Mouse (Mus musculus) urinary bladder, postnatal 36 days (tissue): Measurements from ENCODE around the gene Mapk6.
A peak's percentile ranks its signal among the peaks of the same experiment; 100 is the strongest.
"Not testable (repeated sequence)": the region's sequence is repeated elsewhere in the genome, so short reads cannot be mapped to it uniquely, and the experiment has no call there.

Source experiments
- DNase-seq, 2 experiments: peaks; one replicate each; pipeline ENCODE4 v3.0.0; 2022; ENCODE audit warnings: low spot score in 2 of 2, mixed read lengths in 1 of 2

The Mapk6 gene

GRCm38 (mm10) chr9:75382825-75383224 lies 27.0 kb downstream of the Mapk6 start:
- DNase-seq = no peak

DNA sequence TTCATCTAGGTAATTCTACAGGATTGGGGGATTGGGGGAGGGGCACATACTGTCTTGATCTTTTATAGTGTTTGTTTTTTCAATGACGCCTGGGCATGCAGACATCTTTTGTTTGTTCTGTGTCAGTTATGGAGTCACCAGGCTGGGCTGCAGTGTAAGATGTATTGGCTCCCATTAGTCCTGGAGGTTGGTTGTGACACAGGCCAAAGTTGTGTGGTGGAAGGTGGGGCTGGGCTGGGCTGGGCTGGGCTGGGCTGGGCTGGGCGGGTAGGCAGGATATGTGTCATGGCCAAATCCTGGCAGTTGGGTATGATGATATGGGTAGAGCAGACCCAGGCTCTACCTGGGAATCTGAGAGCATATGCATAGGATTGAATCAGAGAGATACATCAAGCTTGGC lies 31.0 kb downstream of the Mapk6 start:
- no peak for DNase-seq

GRCm38 (mm10) chr9:75376428-75376827 lies 33.4 kb downstream of the Mapk6 start:
- DNase-seq = no peak

DNA sequence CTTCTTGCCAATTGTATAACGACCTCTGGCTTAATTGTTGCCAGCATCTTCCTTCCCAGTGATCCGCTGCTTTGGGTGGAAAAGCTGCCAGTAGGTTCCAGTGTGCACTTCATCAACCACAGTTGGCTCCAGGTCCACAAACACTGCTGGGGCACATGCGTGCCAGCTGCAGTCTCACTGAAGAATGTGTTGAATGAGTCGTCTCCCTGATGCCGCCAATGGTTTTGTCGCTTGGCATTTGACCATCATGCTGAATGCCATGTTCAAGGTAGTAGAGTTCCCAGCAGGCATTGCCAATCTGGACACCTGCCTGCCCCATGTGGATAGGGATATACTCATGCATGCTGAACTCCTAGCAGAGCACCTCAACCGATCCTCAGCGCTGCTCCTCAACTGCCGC lies 34.2 kb downstream of the Mapk6 start:
- DNase-seq = no peak

- no peak for DNase-seq
These were observed 41.0 kb downstream of the Mapk6 start for GRCm38 (mm10) chr9:75368779-75369178.

- DNase-seq = no peak
These were observed 43.6 kb downstream of the Mapk6 start for GRCm38 (mm10) chr9:75366191-75366590.

DNA sequence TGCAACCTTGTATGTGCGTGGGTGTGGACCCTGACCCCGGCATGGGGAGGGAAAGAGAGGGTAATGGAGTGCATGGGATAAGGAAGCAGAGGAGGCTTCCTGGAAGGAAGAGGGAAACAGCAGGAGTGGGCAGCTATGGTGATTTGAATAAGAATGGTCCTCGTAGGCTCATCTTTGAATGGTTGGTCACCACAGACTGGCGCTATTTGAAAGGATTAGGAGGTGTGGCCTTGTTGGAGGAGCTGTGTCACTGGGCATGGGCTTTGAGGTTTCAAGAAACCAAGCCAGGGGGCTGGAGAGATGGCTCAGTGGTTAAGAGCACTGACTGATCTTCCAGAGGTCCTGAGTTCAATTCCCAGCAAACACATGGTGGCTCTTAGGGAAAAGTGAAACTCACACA lies 44.6 kb downstream of the Mapk6 start:
- no peak for DNase-seq

- DNase-seq = not testable (repeated sequence)
These were observed 46.1 kb downstream of the Mapk6 start for GRCm38 (mm10) chr9:75363702-75364101.

DNA sequence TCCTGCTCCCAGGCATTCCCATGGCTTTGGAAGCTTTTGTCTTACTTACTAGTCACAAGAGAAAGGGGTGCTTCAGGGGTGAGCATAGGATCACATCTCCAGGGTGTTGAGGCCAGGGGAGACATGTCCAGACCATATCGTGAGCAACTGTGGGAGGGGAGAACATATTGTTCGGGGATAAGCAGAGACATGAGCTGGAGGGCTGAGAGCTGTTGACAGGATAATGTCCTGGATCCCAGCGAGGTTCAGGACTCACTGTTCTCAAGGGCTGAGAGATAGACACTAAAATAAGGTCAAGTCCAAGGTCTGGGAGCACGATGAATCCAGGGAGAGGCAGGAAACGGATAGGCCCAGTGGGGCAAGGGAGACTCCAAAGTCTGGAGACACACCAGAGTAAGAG lies 46.8 kb downstream of the Mapk6 start:
- peak in 1 of 2 experiments; percentile 13 for DNase-seq

DNA sequence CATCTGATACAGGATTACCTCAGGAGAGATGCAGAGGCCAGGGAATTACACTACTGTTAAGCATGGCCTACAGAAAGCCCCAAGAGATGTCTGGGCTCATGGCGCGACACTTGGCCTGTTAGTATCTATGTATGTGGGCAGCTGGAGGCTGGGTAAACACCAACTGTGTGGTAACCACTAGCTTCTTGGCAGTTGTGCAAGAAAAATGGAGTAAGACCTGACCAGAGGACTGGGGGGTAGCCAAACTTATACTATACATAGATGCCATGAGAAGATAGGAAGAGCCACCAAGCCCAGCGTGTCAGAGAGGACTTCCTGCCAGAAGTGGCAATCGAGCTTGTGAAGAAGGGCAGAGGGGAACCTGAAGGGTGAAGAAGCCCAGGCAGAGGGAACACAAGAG lies 47.6 kb downstream of the Mapk6 start:
- no peak for DNase-seq

- peak; percentile 63 to 76 for DNase-seq
These were observed 48.1 kb downstream of the Mapk6 start for GRCm38 (mm10) chr9:75361699-75362098.

- DNase-seq = no peak
These were observed 52.6 kb downstream of the Mapk6 start for GRCm38 (mm10) chr9:75357087-75357654.

DNA sequence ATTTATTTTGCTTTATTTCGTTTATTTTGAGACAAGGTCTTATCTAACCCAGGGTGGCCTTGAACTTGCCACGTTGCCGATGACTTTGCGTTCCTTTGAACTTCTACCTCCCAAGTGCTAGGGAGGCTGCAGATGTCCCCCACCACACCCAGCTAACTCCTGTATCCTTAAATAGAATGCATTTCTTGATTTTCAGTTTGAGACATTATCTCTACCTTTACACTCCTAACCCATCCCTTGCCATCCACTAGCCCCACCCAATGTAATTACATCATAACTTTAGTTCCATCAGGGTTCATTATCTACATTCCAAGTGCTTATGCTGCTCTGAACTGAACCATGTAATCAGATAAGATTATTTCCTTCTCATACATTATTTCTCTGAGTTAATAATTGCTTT lies 54.0 kb downstream of the Mapk6 start:
- DNase-seq = no peak

DNA sequence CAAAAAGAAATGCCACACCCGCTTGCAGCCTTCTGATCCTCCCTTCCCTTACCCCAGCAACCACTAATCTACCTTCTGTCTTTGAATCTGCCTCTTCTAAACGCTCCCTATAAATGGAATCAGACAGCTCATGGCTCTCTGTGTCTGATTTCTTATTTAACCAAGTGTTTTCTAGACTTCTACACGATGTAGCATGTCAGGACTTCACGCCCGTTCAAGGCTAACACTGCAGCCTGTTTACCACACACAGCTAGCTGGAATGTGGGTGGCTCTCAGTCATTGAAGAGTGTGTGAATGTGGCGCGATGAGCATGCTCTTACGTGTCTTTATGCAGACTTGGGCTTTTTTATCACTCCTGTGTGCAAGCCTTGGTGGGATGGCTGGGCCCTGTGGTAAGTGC lies 56.7 kb downstream of the Mapk6 start:
- no peak for DNase-seq

DNA sequence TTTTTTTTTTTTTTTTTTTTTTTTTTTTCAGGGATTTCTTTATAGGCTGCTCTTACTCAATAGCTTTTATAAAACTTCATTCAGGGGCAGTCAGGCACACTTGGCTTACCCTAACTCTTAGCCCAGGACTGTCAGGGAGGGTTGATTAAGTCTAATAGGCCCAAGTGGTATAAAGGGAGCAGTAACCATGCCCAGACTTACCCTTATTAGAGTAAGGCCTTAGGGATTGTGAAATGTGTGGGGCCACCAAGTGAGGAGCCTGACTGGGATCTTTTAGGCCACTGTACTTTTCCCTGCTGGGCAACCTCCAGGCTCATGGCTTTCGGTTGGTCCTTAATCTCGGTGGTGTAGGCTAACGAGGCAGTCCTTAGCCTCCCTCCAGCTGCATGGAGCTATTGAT lies 61.2 kb downstream of the Mapk6 start:
- peak in 1 of 2 experiments; percentile 32 for DNase-seq

DNA sequence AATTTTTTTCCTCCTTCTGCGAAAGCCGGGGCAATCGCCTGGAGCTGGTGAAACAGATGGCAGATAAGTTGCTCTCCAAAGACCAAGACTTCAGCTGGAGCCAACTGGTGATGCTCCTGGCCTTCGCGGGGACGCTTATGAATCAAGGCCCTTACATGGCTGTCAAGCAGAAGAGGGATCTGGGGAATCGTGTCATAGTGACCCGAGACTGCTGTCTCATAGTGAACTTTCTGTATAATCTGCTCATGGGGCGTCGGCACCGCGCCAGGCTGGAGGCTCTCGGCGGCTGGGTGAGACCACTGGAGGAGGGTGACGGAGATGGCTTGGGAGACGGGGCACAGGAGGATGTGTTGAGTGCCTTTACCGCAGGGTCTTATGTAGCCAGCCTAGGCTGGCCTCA lies 61.7 kb downstream of the Mapk6 start:
- peak in 1 of 2 experiments; percentile 31 for DNase-seq

DNA sequence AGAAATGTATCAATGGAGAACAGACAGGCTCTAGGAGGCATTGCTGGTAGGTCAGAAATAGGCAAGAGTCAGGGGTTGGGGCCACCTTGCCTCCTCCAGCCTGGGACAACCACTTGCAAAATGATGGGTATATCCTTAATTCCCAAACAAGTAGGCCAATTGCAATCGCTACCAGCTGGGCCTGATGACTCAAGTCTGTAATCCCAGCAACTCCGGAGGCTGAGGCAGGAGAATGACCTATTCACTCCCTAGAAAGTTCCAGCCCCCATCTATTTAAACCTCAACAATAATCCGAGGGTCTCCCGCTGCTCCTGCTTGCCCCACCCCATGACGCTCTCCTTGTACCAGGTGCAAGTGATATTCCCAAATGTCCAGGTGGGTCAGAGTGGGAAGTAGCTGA lies 62.3 kb downstream of the Mapk6 start, which contains the start of gene Bcl2l10:
Gene Bcl2l10, plus strand, starts transcription at position 301 of the 400 bp plus-strand sequence.
- DNase-seq = no peak

DNA sequence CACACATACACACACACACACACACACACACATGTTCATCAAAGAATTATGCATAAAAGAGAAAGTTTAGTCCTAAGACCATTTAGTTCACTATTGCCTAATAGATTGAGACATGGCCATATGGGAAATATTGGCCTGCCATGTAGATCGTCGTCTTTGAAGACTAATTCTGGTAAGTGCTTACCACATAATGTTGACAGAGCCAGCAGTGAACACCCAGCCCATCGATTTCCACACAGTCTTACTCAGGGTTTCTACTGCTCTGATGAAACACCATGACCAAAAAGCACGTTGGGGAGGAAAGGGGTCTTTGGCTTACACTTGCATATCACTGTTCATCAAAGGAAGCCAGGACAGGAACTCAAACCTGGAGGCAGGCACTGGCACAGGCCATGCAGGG lies 67.4 kb downstream of the Mapk6 start:
- no peak for DNase-seq

DNA sequence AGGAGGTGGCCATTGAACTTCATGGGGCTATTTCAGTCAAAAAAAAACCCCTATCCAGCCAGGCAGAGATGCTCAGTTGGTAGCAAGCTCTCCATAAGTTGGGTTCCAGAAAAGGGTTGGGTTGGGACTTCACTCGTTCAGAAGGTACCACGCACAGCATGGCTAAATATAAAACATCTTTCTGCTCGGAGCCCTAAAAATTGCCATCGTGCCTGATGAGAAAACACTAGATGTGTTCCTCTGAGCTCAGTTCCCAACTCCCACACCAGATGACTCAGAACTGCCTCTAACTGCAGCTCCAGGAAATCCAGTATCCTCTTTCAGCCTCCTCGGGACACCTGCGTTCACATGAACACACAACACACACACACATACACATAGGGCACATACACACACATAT lies 71.8 kb downstream of the Mapk6 start:
- no peak for DNase-seq

DNA sequence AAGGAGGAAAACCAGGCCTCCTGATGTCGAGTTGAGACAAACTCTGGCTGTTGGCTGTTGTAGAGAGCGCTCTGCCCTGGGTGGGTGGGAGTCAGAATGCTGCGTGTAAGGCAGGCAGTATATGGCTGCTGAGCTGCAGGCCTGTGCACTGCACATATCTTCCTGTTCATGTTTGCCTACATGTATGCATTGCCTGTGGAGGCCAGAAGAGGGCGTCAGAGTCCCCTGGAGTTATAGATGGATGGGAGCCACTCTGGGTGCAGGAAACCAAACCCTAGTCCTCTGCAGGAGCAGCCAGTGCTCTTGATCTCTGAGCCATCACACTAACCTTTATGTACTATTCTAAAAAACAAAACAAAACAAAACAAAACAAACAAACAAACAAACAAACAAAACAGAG lies 75.4 kb downstream of the Mapk6 start:
- DNase-seq = no peak

DNA sequence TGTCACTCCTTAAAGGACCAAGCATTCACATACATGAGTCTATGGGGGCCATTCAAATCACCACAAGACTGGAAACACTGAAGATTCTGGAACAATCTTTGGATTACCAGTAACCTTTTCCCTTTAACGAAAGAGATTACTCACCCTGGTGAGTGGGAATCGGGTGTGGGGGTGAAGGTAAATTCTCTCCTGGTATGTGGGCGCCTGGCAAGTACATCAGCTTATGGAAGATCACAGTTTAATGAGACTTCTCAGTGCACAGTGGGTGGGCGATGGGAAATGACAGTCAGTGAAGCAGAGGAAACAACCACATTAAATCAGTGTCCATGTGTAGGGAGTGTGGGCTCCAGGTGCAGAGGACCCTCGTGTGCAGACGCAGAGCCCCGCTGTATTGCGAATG lies 79.0 kb downstream of the Mapk6 start:
- DNase-seq = no peak

DNA sequence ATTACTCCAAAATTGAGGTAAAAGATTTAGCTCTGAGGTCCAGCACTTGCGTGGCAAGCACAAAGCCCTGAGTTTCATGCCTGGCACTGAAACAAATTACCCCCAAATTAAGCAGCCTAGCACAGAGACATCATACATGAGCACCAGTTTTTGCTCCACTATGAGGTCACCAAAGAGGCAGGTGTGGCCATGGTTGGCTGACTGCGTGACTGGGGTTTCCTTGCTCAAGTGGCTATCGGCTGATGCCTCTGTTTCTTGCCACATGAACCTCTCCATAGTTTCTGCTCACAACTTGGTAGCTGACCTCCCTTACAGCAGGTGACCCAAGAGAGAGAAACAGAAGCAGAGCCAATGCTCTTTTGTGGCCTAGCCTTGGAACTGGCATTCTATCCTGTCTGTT lies 81.8 kb downstream of the Mapk6 start:
- no peak for DNase-seq

DNA sequence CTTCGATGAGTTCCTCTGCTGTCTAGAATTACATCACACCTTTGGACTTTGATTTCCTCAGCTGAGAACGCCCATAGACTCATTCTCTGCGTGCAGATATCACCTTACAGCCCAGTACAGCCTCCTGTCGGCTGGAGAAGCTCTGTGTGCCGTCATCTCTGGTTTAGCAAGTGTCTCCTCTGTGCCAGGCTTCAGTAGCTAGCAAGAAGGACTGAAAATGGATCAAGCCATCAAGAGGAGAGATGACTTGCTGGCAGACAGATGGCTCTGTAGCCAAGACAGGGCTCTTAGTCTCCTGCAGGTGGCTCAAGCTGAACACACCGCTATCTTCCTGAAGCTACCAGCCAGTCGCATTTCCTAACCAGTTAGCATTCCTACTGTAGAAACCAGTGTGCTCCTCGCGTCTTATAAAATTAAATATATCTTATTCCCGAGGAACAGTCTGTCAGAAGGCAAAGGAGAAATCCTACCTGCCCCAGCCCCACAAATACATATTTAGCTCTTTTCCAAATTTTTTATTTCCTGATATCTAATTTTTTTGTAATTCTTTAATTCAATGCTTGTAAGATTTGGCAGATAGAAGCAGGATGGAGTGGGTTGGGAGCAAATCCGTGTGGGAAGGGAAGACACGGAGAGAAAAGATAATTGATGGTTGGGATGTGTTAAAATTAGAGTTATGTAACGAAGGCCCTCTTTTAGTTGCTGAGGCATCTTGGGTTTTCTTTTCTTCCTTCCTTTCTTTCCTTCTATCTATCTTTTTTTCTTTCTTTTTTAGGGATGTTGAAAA lies 87.5 kb downstream of the Mapk6 start:
- no peak for DNase-seq

DNA sequence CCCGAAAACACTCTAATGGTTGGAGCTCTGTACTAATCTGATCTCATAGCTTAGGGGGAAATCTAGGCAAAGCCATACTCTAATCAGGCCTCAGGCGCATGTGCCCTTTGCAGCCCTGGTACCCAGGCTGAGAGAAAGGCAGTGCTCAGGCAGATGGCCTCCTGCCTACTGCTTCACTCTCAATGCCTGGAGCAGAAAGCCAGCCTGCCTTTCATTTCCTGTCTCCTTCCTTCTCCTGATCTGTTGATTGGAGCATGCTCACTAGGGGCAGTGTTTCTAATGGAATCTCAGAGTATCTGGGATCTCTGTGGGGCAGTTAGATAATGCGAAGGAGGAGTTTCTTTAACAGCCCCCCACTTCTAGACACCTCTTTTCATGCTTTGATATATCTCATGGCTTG lies 90.4 kb downstream of the Mapk6 start:
- no peak for DNase-seq
